Mouse (Mus musculus) kidney, adult 2 months (tissue): Measurements from ENCODE around the gene Dhrs7. TPM values are rescaled to one million over a fixed set of nuclear protein-coding genes. Genes with fewer than 3 reads are reported as not detected.

Experiments
- DNase-seq: peaks from one replicate; pipeline ENCODE4 v3.0.0; 2021
- H3K27ac ChIP-seq: fragments of 200-500 bp; 2 replicates; pipeline ENCODE4 v1.5.1; 2012; ENCODE audit warnings: low read depth, low read length, control low read depth, inconsistent platforms; ENCODE audit not compliant: insufficient read depth
- H3K27me3 ChIP-seq: fragments of 200-500 bp; replicated peaks from 2 replicates; pipeline ENCODE4 v1.6.1; 2012; ENCODE audit warnings: mild to moderate bottlenecking, moderate library complexity, low read length, inconsistent platforms; ENCODE audit not compliant: control insufficient read depth, insufficient read depth
- H3K36me3 ChIP-seq: fragments of 200-500 bp; 2 replicates; pipeline ENCODE4 v1.6.1; 2012; ENCODE audit warnings: mild to moderate bottlenecking, moderate library complexity, low read length, inconsistent platforms; ENCODE audit not compliant: control insufficient read depth, insufficient read depth
- H3K4me1 ChIP-seq: fragments of 200-500 bp; 2 replicates; pipeline ENCODE4 v1.6.1; 2011; ENCODE audit warnings: low read length; ENCODE audit not compliant: control insufficient read depth, insufficient read depth
- H3K4me3 ChIP-seq: fragments of 200-500 bp; 2 replicates; pipeline ENCODE4 v1.5.1; 2011; ENCODE audit warnings: mild to moderate bottlenecking, low read depth, low read length, control low read depth; ENCODE audit not compliant: insufficient read depth
- CTCF ChIP-seq: fragments of 200-500 bp; conservative IDR thresholded peaks from 2 replicates; pipeline ENCODE4 v1.5.1; 2011; ENCODE audit warnings: low read depth, mild to moderate bottlenecking, control low read depth, low read length, moderate library complexity, mixed read lengths; ENCODE audit not compliant: insufficient read depth, insufficient read length
- POLR2A ChIP-seq: fragments of 200-500 bp; IDR thresholded peaks from one replicate; pipeline ENCODE4 v1.6.1; 2011; ENCODE audit warnings: low read depth, low read length, control low read depth
- WGBS: fragments of 180-500 bp; shearing (Covaris S2); methylation state at CpG from one replicate; pipeline ENCODE4 v1.1.7; 2018; 5-methylcytosine and 5-hydroxymethylcytosine counted together
- polyA plus RNA-seq: library from polyadenylated mRNA; depleted of rRNA; stranded (reverse); fragments of >200 nt; gene quantifications from 2 replicates; pipeline ENCODE4 v1.2.3, GENCODE M21; 2012

The Dhrs7 gene
- polyA plus RNA-seq, 1 experiment: 42.3 TPM

DNA sequence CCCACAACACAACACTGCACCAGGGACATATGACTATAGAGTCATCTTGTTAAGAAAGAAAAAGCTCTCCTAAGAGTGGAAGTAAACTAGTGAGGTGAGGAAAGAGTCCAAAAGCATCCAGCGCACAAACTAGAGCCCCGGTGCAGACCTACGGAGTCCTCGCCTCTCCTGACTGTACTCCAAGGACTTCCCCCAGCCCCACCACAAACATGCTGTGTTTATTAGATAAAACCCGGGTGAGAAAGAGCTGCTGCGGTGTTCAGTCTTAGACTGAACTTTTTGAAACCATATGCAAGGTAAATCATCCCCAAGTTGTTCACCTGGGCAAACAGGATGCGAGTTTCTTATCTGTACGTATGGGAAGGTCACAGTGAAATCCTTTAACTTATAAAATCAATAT lies 6.2 kb upstream of the Dhrs7 start:
- Histone ChIP-seq H3K36me3 (no peaks in the 10 kb centered on the region), H3K27ac (no peak overlapping the region), H3K4me1 (no peaks in the 10 kb centered on the region), H3K27me3 (no peaks in the 10 kb centered on the region; the same call in 1 of the 2 replicates), H3K4me3 (no peak overlapping the region)
- WGBS: 93% methylated on average over 8 of the region's 8 CpGs
- DNase-seq: no peak
- no peak for TF ChIP-seq POLR2A
- no peak for TF ChIP-seq CTCF

- H3K27me3 ChIP-seq: no peaks in the 10 kb centered on the region; the same call in 1 of the 2 replicates
- WGBS: 53% methylated on average over 10 of the region's 10 CpGs
These were observed 3.3 kb upstream of the Dhrs7 start for GRCm38 (mm10) chr12:72667868-72668469.

DNA sequence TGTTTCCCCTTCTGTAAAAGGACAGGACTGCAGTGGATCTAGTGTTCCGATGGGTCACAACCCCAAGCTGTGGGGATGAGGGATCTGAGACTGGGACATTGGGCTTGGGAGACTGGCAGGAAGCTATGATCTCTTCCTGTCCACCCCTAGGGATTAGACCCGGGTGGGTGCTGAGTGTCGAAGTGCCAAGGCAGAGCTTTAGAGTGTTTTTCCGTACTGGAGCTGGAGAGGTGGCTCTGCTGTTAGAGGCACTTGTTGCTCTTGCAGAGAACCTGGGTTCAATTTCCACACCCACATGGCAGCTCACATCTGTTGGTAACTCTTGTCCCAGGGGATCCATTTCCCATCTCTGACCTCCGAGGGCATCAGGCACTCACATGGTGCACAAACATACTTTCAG lies 1.3 kb upstream of the Dhrs7 start:
- H3K4me1 ChIP-seq: no peaks in the 10 kb centered on the region
- H3K27me3 ChIP-seq: no peaks in the 10 kb centered on the region
- no peak for DNase-seq
- no peaks in the 10 kb centered on the region for H3K36me3 ChIP-seq
- TF ChIP-seq POLR2A (no peak), CTCF (no peak)
- no peak overlapping the region for H3K4me3 ChIP-seq
- H3K27ac ChIP-seq: no peak overlapping the region
- 76% methylated on average over 5 of the region's 5 CpGs for WGBS

More at GRCm38 (mm10) chr12:72667868-72668469, 3.3 kb upstream of the Dhrs7 start:
- no peak for TF ChIP-seq CTCF
- TF ChIP-seq POLR2A: no peak
- Histone ChIP-seq H3K36me3 (no peaks in the 10 kb centered on the region), H3K27ac (no peak overlapping the region), H3K4me3 (no peak overlapping the region), H3K4me1 (no peaks in the 10 kb centered on the region)
- no peak for DNase-seq

GRCm38 (mm10) chr12:72664020-72664734 lies 532 bp downstream of the Dhrs7 start:
- no peak for TF ChIP-seq CTCF
- no peak for TF ChIP-seq POLR2A
- WGBS: 5% methylated on average over 28 of the region's 28 CpGs
- Histone ChIP-seq H3K27ac (peak overlapping the region; percentile 54), H3K4me3 (peak overlapping the region; percentile 77), H3K4me1 (no peaks in the 10 kb centered on the region), H3K36me3 (no peaks in the 10 kb centered on the region), H3K27me3 (no peaks in the 10 kb centered on the region)
- DNase-seq: peak; percentile 30

GRCm38 (mm10) chr12:72655775-72656174 lies 8.9 kb downstream of the Dhrs7 start:
- Histone ChIP-seq H3K4me3 (no peak overlapping the region), H3K27ac (no peak overlapping the region), H3K4me1 (no peaks in the 10 kb centered on the region), H3K36me3 (no peaks in the 10 kb centered on the region), H3K27me3 (no peaks in the 10 kb centered on the region)
- DNase-seq: no peak
- 93% methylated on average over 16 of the region's 16 CpGs for WGBS
- TF ChIP-seq POLR2A: no peak
- TF ChIP-seq CTCF: no peak

- TF ChIP-seq POLR2A: no peak
- TF ChIP-seq CTCF: peak; percentile 66
- Histone ChIP-seq H3K36me3 (no peaks in the 10 kb centered on the region; the same call in 1 of the 2 replicates), H3K27ac (no peak overlapping the region), H3K27me3 (no peaks in the 10 kb centered on the region), H3K4me1 (no peaks in the 10 kb centered on the region), H3K4me3 (no peak overlapping the region)
- peak; percentile 56 for DNase-seq
- WGBS: 20% methylated on average over 4 of the region's 4 CpGs
These were observed 10.0 kb downstream of the Dhrs7 start for GRCm38 (mm10) chr12:72654698-72655097.

GRCm38 (mm10) chr12:72649611-72650330 lies 14.9 kb downstream of the Dhrs7 start, which contains the start of gene Gm4756:
Gene Gm4756 (minus strand): TSS chr12:72649661.
- H3K4me1 ChIP-seq: no peaks in the 10 kb centered on the region
- TF ChIP-seq CTCF (no peak), POLR2A (no peak)
- 85% methylated on average over 11 of the region's 11 CpGs for WGBS
- no peak within 1 kb of the TSS for H3K27ac ChIP-seq
- no peak within 1 kb of the TSS for H3K4me3 ChIP-seq
- no peak for DNase-seq
- H3K27me3 ChIP-seq: no peaks in the 10 kb centered on the region
- no peaks in the 10 kb centered on the region; the same call in 1 of the 2 replicates for H3K36me3 ChIP-seq
